Comparison of ENCODE assay signal across 9 mouse cellular contexts in the genomic region with DNA sequence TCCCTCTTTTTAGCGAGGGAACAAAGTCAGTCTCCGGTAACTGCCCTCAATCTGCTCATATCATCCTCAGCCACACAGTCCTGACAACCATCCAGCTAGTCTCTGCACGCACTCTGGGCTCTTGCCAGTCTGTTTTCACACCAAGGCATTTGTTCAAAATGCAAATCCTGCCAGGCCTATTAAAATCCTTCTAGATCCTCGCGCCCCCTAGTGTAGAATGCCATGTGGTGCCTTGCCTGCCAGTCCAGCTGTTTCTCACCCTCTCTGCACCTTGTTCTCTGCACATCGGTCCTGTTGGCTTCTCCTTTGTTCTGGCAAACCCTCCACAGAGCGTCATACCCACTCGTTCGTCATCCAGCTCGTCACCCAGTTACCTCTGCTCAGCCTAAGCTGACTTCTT. TPM values are rescaled to one million over a fixed set of nuclear protein-coding genes. Genes with fewer than 3 reads are reported as not detected.
A peak's percentile ranks its signal among the peaks of the same experiment; 100 is the strongest.
DNase-seq lines count a peak whose midpoint lies in the region; ATAC-seq and TF ChIP-seq lines count a peak whose summit lies in the region.
"Had no signal": no experiment of that assay in that cellular context is flagged by ENCODE, and none has a peak within 500 bp of the region (broad histone marks: within the 10 kb centered on the region; RNA-seq: fewer than 3 reads in every experiment).

No protein-coding gene starts in this region.

- H3K4me1 ChIP-seq in cortical plate, adult 2 months (ENCODE audit: control insufficient read depth, insufficient read depth, low read length) = no peaks in the 10 kb centered on the region; the same call in 1 of the 2 replicates
- no peaks in the 10 kb centered on the region for H3K4me1 ChIP-seq in liver, embryonic 13.5 days (replicated peaks)
- H3K4me1 ChIP-seq in neural tube, embryonic 12.5 days = no peaks in the 10 kb centered on the region

- H3K27ac ChIP-seq in cortical plate, adult 2 months (ENCODE audit: insufficient read depth, low read length) = no peak overlapping the region
- no peak overlapping the region for H3K27ac ChIP-seq in liver, embryonic 13.5 days
- no peak overlapping the region for H3K27ac ChIP-seq in neural tube, embryonic 12.5 days

- no peaks in the 10 kb centered on the region for H3K36me3 ChIP-seq in liver, embryonic 13.5 days
- H3K36me3 ChIP-seq in neural tube, embryonic 12.5 days = no peaks in the 10 kb centered on the region

- no peak overlapping the region for H3K4me2 ChIP-seq in liver, embryonic 13.5 days
- no peak overlapping the region for H3K4me2 ChIP-seq in neural tube, embryonic 12.5 days (replicated peaks)

- 18% methylated on average over 10 of the region's 10 CpGs for WGBS in liver, embryonic 13.5 days (ENCODE audit: insufficient replicate concordance)
- WGBS in neural tube, embryonic 12.5 days = 31% methylated on average over 10 of the region's 10 CpGs

- peak; percentile 68 for DNase-seq in ZHBTc4 (ENCODE audit: low read depth, low spot score)
- peak; percentile 37 for DNase-seq in gastrocnemius, postnatal 14 days
- DNase-seq in kidney, postnatal 25 days = peak; percentile 65 to 79
- peak; percentile 23 for DNase-seq in liver, embryonic 13.5 days
- DNase-seq in urinary bladder, postnatal 36 days (ENCODE audit: low spot score in 2 of 2) = peak; percentile 24 to 37

- H3K4me3 ChIP-seq in cortical plate, adult 2 months (ENCODE audit: insufficient read depth, low read length) = no peak overlapping the region
- no peak overlapping the region for H3K4me3 ChIP-seq in liver, embryonic 13.5 days (replicated peaks)
- H3K4me3 ChIP-seq in neural tube, embryonic 12.5 days = no peak overlapping the region

- no peaks in the 10 kb centered on the region for H3K9me3 ChIP-seq in liver, embryonic 13.5 days (replicated peaks)
- no peaks in the 10 kb centered on the region for H3K9me3 ChIP-seq in neural tube, embryonic 12.5 days

- peak; percentile 58 for TF ChIP-seq CTCF in cortical plate, adult 2 months (IDR thresholded peaks at IDR 0.05; ENCODE audit: extremely low read depth, insufficient read depth, low read length)

- intact Hi-C loops in gastrocnemius, postnatal 14 days (cut with DNase I; ENCODE audit: low total_unique reads) = loop anchor here (10.0 kb wide), 1 partner anchor 61 kb away; no protein-coding TSS in a partner anchor

- no peak for TF ChIP-seq POLR2A in cortical plate, adult 2 months (IDR thresholded peaks at IDR 0.05; ENCODE audit: extremely low read depth, insufficient read depth, low read length)

- ATAC-seq in CD4-positive, CD25-positive, alpha-beta regulatory T cell, adult 4 months = peak; percentile 54
- ATAC-seq in liver, embryonic 13.5 days (ENCODE audit: low read depth) = no peak
- ATAC-seq in neural tube, embryonic 12.5 days (ENCODE audit: low FRiP score, low read depth) = peak; percentile 51

- H3K27me3 ChIP-seq in liver, embryonic 13.5 days = no peaks in the 10 kb centered on the region
- no peaks in the 10 kb centered on the region for H3K27me3 ChIP-seq in neural tube, embryonic 12.5 days (replicated peaks)

- H3K9ac ChIP-seq in liver, embryonic 13.5 days = no peak overlapping the region
- H3K9ac ChIP-seq in neural tube, embryonic 12.5 days = no peak overlapping the region

RNA-seq across cellular contexts. Expression of gene Mindy4b-ps, which starts 36.2 kb away (rescaled TPM):
- not detected for polyA plus RNA-seq in CD4-positive, CD25-positive, alpha-beta regulatory T cell, adult 4 months (2017; shearing (Covaris generic))
- polyA plus RNA-seq in cortical plate, adult 2 months (2012; rRNA removed) = 1.6 and 2.2 TPM in 2 replicates
- total RNA-seq in gastrocnemius, postnatal 14 days (2021) = not detected
- polyA plus RNA-seq in liver, embryonic 13.5 days (2015; fragmentation: Nextera tagmentation; extraction: Ambion mirVana) = not detected in 2 replicates
- polyA plus RNA-seq in neural tube, embryonic 12.5 days (2016; fragmentation: Nextera tagmentation; extraction: Ambion mirVana) = not detected in 2 replicates
- polyA plus RNA-seq: large intestine, adult 2 months had no signal
